Mouse (Mus musculus) lung, postnatal 0 days (tissue): ENCODE results near the gene Rab36. TPM values are rescaled to one million over a fixed set of nuclear protein-coding genes. Genes with fewer than 3 reads are reported as not detected.

Experiments used
- ATAC-seq: fragments of 200-750 bp; cut with Nextera tagmentation; 2 replicates; pipeline ENCODE4 v1.8.0; 2017; ENCODE audit warnings: moderate library complexity
- DNase-seq: peaks from one replicate; pipeline ENCODE4 v3.0.0-alpha.2; 2016; ENCODE audit warnings: low spot score
- H3K27ac ChIP-seq: fragments of 300-500 bp; sonication (generic); 2 replicates; pipeline ENCODE4 v1.5.1; 2014; ENCODE audit warnings: antibody characterized with exemption, mild to moderate bottlenecking, low read length, mixed read lengths
- H3K27me3 ChIP-seq: fragments of 300-500 bp; sonication (generic); replicated peaks from 2 replicates; pipeline ENCODE4 v1.6.1; 2014; ENCODE audit warnings: low read length, mixed read lengths; ENCODE audit not compliant: insufficient read depth
- H3K36me3 ChIP-seq: fragments of 300-500 bp; sonication (generic); 2 replicates; pipeline ENCODE4 v1.6.1; 2014; ENCODE audit warnings: low read length, mixed read lengths; ENCODE audit not compliant: insufficient read depth
- H3K4me1 ChIP-seq: fragments of 300-500 bp; sonication (generic); 2 replicates; pipeline ENCODE4 v1.6.1; 2014; ENCODE audit warnings: antibody characterized with exemption, low read depth, low read length, mixed read lengths; ENCODE audit not compliant: insufficient read depth
- H3K4me2 ChIP-seq: fragments of 300-500 bp; sonication (generic); replicated peaks from 2 replicates; pipeline ENCODE4 v1.6.1; 2014; ENCODE audit warnings: low read depth, mild to moderate bottlenecking, low read length, moderate library complexity, mixed read lengths
- H3K4me3 ChIP-seq: fragments of 300-500 bp; sonication (generic); 2 replicates; pipeline ENCODE4 v1.5.1; 2014; ENCODE audit warnings: low read depth, low read length
- H3K9ac ChIP-seq: fragments of 300-500 bp; sonication (generic); replicated peaks from 2 replicates; pipeline ENCODE4 v1.6.1; 2014; ENCODE audit warnings: low read depth, mild to moderate bottlenecking
- H3K9me3 ChIP-seq: fragments of 300-500 bp; sonication (generic); 2 replicates; pipeline ENCODE4 v1.6.1; 2016; ENCODE audit warnings: low read length, mixed read lengths
- CTCF ChIP-seq: IDR thresholded peaks from 2 replicates; pipeline ENCODE4 v1.5.1; 2016; ENCODE audit warnings: antibody characterized with exemption, mild to moderate bottlenecking
- EP300 ChIP-seq: IDR thresholded peaks from 2 replicates; pipeline ENCODE4 v1.6.1; 2016; ENCODE audit warnings: antibody characterized with exemption, mild to moderate bottlenecking, control low read depth
- WGBS: fragments of 180-500 bp; shearing (Covaris S2); extraction: QIAGEN DNeasy Blood & Tissue Kit; methylation state at CpG from one replicate; pipeline ENCODE4 v1.1.7; 2014; 5-methylcytosine and 5-hydroxymethylcytosine counted together
- polyA plus RNA-seq: library from polyadenylated mRNA; unstranded; fragments of >200 nt; fragmentation: Nextera tagmentation; extraction: Ambion mirVana; gene quantifications from 2 replicates; pipeline ENCODE4 v1.2.1, GENCODE M21; 2015

The Rab36 gene
- polyA plus RNA-seq, 1 experiment from 2014 or later, result 4.7 TPM

DNA sequence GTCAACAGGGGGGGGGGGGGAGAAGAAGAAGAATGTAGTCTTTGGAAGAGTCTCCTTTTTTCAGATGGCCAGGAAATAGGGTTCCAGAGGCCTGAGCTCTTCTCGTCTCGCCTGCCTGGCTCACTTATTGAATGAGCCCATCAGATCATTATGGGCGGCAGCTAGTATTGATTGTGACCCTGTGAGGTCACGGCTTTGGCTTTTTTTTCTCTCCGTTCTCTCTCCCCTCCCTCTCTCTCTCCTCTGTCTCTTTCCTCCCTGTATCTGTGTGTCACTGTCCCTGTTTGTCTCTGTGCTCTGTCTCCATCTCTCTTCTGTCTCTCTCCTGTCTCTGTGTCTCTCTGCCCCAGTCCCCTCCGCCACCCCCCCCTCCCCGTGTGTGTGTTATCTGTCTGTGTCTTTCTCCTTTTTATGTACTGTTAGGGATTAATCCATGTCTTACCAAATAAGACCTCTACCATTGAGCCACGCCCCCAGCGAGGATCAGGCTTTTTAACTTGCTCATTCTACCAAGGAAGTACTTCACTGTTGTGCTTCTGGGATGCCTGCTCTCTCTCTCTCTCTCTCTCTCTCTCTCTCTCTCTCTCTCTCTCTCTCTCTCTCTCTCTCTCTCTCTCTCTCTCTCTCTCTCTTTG lies 22.0 kb downstream of the Rab36 start:
- Histone ChIP-seq H3K4me3 (no peak overlapping the region), H3K27me3 (no peaks in the 10 kb centered on the region), H3K36me3 (no peaks in the 10 kb centered on the region), H3K9me3 (no peaks in the 10 kb centered on the region), H3K9ac (no peak overlapping the region), H3K4me1 (peaks cover 10% of the 10 kb centered on the region; the same call in 1 of the 2 replicates), H3K27ac (no peak overlapping the region), H3K4me2 (peak overlapping the region; percentile 90; the same call in 1 of the 2 replicates)
- ATAC-seq (no peak), DNase-seq (no peak)
- WGBS, result 42% methylated on average over 9 of the region's 9 CpGs
- TF ChIP-seq CTCF, result no peak
- no peak for TF ChIP-seq EP300

DNA sequence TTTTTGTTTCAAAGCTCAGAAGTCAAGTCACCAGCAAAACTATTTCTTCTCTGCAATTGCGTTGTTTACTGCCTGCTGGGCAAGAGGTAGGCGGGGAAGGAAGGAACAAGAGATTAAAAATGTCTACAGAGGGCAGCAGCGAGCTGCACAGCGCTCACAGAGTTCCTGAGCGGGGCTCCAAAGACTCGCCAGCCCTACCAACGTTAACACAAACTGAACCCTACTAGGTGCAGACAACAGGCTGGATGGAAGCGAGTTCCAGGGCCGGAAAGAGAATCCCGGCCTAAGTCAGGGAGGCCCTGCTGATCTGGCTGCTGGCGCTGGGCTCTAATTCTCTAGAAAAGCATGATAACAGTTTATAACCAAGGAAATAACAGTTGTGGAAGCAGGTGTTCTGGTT lies 22.5 kb downstream of the Rab36 start:
- H3K4me3 ChIP-seq, result no peak overlapping the region
- H3K9me3 ChIP-seq, result no peaks in the 10 kb centered on the region
- DNase-seq (peak; percentile 92), ATAC-seq (peak; percentile 36)
- peaks cover 11% of the 10 kb centered on the region; the same call in 1 of the 2 replicates for H3K4me1 ChIP-seq
- H3K27me3 ChIP-seq, result no peaks in the 10 kb centered on the region
- WGBS, result 2% methylated on average over 11 of the region's 11 CpGs
- H3K9ac ChIP-seq, result no peak overlapping the region
- H3K4me2 ChIP-seq, result peak overlapping the region; percentile 90
- no peak overlapping the region for H3K27ac ChIP-seq
- no peaks in the 10 kb centered on the region for H3K36me3 ChIP-seq
- TF ChIP-seq EP300 (no peak), CTCF (peak; percentile 85)

GRCm38 (mm10) chr10:75060217-75060842 lies 23.5 kb downstream of the Rab36 start, which contains the start of gene Bcr:
TSS of gene Bcr (plus strand) at chr10:75060592.
- no peaks in the 10 kb centered on the region for H3K36me3 ChIP-seq
- TF ChIP-seq CTCF, result peak; percentile 4; the same call in 1 of the 2 replicates
- TF ChIP-seq EP300, result no peak
- ATAC-seq (peak; percentile 78), DNase-seq (peak; percentile 86)
- peaks cover 14% of the 10 kb centered on the region; the same call in 1 of the 2 replicates for H3K4me1 ChIP-seq
- peak within 1 kb of the TSS; percentile 93 for H3K4me3 ChIP-seq
- H3K9ac ChIP-seq, result peak within 1 kb of the TSS; percentile 63
- no peaks in the 10 kb centered on the region for H3K9me3 ChIP-seq
- H3K4me2 ChIP-seq, result peak within 1 kb of the TSS; percentile 90
- peak within 1 kb of the TSS; percentile 51 for H3K27ac ChIP-seq
- no peaks in the 10 kb centered on the region for H3K27me3 ChIP-seq
- under 1% methylated on average over 24 of the region's 73 CpGs for WGBS

DNA sequence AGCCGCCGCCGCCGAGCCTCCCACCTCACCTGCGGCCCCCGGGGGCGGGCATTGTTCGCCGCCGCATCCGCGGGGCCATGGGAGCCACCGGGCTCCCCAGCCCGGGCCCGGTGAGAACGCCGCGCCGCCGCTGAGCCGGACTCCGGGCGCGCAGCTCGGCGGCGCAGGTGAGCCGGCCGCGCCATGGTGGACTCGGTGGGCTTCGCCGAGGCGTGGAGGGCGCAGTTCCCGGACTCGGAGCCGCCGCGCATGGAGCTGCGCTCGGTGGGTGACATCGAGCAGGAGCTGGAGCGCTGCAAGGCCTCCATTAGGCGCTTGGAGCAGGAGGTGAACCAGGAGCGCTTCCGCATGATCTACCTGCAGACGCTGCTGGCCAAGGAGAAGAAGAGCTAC lies 24.0 kb downstream of the Rab36 start:
- H3K27ac ChIP-seq, result peak overlapping the region; percentile 51
- peak overlapping the region; percentile 93 for H3K4me3 ChIP-seq
- H3K4me1 ChIP-seq, result peaks cover 14% of the 10 kb centered on the region; the same call in 1 of the 2 replicates
- H3K36me3 ChIP-seq, result no peaks in the 10 kb centered on the region
- ATAC-seq (peak; percentile 1), DNase-seq (peak; percentile 22)
- peak overlapping the region; percentile 90 for H3K4me2 ChIP-seq
- peak overlapping the region; percentile 63 for H3K9ac ChIP-seq
- TF ChIP-seq CTCF (no peak), EP300 (no peak)
- no peaks in the 10 kb centered on the region for H3K9me3 ChIP-seq
- under 1% methylated on average over 24 of the region's 48 CpGs for WGBS
- H3K27me3 ChIP-seq, result no peaks in the 10 kb centered on the region

GRCm38 (mm10) chr10:75061341-75062188 lies 24.7 kb downstream of the Rab36 start:
- no peak for ATAC-seq
- Histone ChIP-seq H3K27ac (peak overlapping the region; percentile 51; the same call in 1 of the 2 replicates), H3K9me3 (no peaks in the 10 kb centered on the region), H3K4me1 (peaks cover 14% of the 10 kb centered on the region; the same call in 1 of the 2 replicates), H3K4me2 (peak overlapping the region; percentile 90), H3K36me3 (no peaks in the 10 kb centered on the region), H3K27me3 (no peaks in the 10 kb centered on the region), H3K4me3 (peak overlapping the region; percentile 93), H3K9ac (peak overlapping the region; percentile 63)
- TF ChIP-seq CTCF, result no peak
- no peak for TF ChIP-seq EP300
- DNase-seq, result peak; percentile 19
- 3% methylated on average over 56 of the region's 71 CpGs for WGBS

- Histone ChIP-seq H3K4me2 (peak overlapping the region; percentile 90), H3K4me3 (peak overlapping the region; percentile 93), H3K4me1 (peaks cover 14% of the 10 kb centered on the region; the same call in 1 of the 2 replicates), H3K9ac (peak overlapping the region; percentile 63), H3K9me3 (no peaks in the 10 kb centered on the region), H3K27me3 (no peaks in the 10 kb centered on the region), H3K36me3 (no peaks in the 10 kb centered on the region), H3K27ac (peak overlapping the region; percentile 51; the same call in 1 of the 2 replicates)
- TF ChIP-seq EP300 (peak; percentile 88), CTCF (no peak)
- DNase-seq (peak; percentile 87), ATAC-seq (peak; percentile 63)
- WGBS, result 13% methylated on average over 6 of the region's 6 CpGs
Measured at GRCm38 (mm10) chr10:75062189-75062561, 25.3 kb downstream of the Rab36 start.
